Mouse (Mus musculus) brain, embryonic 14.5 days (tissue): ENCODE data around the gene Zgrf1.

Experiments used
- CTCF ChIP-seq: fragments of 200-500 bp; IDR thresholded peaks from 2 replicates; pipeline ENCODE4 v1.5.1; 2012; ENCODE audit warnings: inconsistent platforms, mild to moderate bottlenecking, moderate library complexity, borderline replicate concordance; ENCODE audit not compliant: insufficient read depth, insufficient read length; ENCODE audit errors: extremely low read depth
- POLR2A ChIP-seq: fragments of 200-500 bp; IDR thresholded peaks from 2 replicates; pipeline ENCODE4 v1.6.1; 2012; ENCODE audit warnings: mild to moderate bottlenecking, inconsistent platforms, borderline replicate concordance; ENCODE audit not compliant: poor library complexity, insufficient read depth, insufficient read length, severe bottlenecking; ENCODE audit errors: extremely low read depth

DNA sequence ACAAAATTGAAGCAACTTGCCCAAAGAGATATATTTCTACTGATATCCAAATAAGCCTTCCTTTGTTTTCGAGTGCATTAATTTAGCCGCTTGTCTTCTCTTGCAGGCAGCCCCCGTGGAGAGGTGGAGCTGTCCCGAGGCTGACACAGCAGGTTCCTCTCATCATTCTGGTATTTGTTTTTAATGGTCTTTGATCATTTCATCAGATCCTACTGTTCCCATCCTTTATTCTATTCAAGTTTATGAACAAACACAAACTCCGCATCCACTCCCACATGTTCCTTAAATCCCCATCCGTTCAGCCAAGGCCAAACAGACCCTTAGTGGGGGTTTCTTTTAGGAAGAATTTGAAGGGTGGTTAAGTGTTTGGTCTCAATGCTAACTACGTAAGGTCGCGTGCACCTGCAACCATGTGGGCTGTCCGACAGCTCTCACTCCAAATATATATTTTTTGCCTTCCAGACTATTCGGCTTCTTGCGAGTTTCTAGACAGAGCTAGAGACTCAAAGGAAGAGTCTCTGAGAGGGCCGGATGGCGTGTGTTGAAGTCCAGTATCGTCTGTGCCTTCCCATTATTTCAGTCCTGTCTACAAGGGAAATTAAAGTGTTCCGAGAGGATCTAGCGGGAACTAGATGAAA lies 77.6 kb downstream of the Zgrf1 start:
- TF ChIP-seq CTCF = no peak
- TF ChIP-seq POLR2A = no peak
